In genomic region chrX:152805317-152805716, GRCm38 (mm10) we compare ENCODE assay signal across 21 mouse cellular contexts. TPM values are rescaled to one million over a fixed set of nuclear protein-coding genes. Genes with fewer than 3 reads are reported as not detected.
A peak's percentile ranks its signal among the peaks of the same experiment; 100 is the strongest.
DNase-seq lines count a peak whose midpoint lies in the region; TF ChIP-seq lines count a peak whose summit lies in the region.
"Had no signal": no experiment of that assay in that cellular context is flagged by ENCODE, and none has a peak within 500 bp of the region (broad histone marks: within the 10 kb centered on the region; RNA-seq: fewer than 3 reads in every experiment).

No protein-coding gene starts in this region.

- TF ChIP-seq CTCF in CH12.LX (conservative IDR thresholded peaks at IDR 0.05 in 1 of 2, IDR thresholded peaks at IDR 0.05 in 1 of 2; ENCODE audit: low read depth in 2 of 2, low read length in 2 of 2): no peak

- in situ Hi-C loops in CH12.LX (cut with MboI; ENCODE audit: low pct_ligation_motif_present, low pct_unique_long_range_greater_than_20kb, low sequenced_read_pairs): loop anchor here (25.0 kb wide), 1 partner anchor 93 kb away; no protein-coding TSS in a partner anchor

- no peaks in the 10 kb centered on the region for H3K27me3 ChIP-seq in CH12.LX (replicated peaks)

- H3K9ac ChIP-seq in CH12.LX (ENCODE audit: insufficient read depth, low read depth): no peak overlapping the region

- no peak for TF ChIP-seq EP300 in CH12.LX (IDR thresholded peaks at IDR 0.05; ENCODE audit: low read length)

- TF ChIP-seq RAD21 in CH12.LX (IDR thresholded peaks at IDR 0.05; ENCODE audit: low read depth, low read length): no peak

- TF ChIP-seq POLR2A in CH12.LX (IDR thresholded peaks at IDR 0.05; ENCODE audit: low read depth, low read length): no peak

- no peak overlapping the region for H3K4me2 ChIP-seq in CH12.LX (ENCODE audit: insufficient read depth, low read depth, poor library complexity, severe bottlenecking)

- no peaks in the 10 kb centered on the region for H3K4me1 ChIP-seq in CH12.LX (ENCODE audit: control insufficient read depth in 1 of 2, insufficient read depth in 2 of 2)

- no peaks in the 10 kb centered on the region for H3K9me3 ChIP-seq in CH12.LX (replicated peaks; ENCODE audit: low read length)
- H3K9me3 ChIP-seq: G1E had no signal

- H3K36me3 ChIP-seq in CH12.LX (replicated peaks in 1 of 2; ENCODE audit: control insufficient read depth in 1 of 2, insufficient read depth in 1 of 2, low read length in 1 of 2): no peaks in the 10 kb centered on the region
- H3K36me3 ChIP-seq: G1E had no signal

- dilution Hi-C loops in CH12.LX (cut with MboI; ENCODE audit: extremely low pct_ligation_motif_present, extremely low pct_unique_long_range_greater_than_20kb, low sequenced_read_pairs): no loop called here

- no peak overlapping the region for H3K27ac ChIP-seq in CH12.LX (ENCODE audit: insufficient read depth, low read depth)

- H3K79me2 ChIP-seq in CH12.LX (replicated peaks; ENCODE audit: control insufficient read depth, extremely low read depth, insufficient read depth, poor library complexity, severe bottlenecking): no peaks in the 10 kb centered on the region

- H3K4me3 ChIP-seq in CH12.LX (replicated peaks in 1 of 3; ENCODE audit: low read depth in 2 of 3, low read length in 2 of 3, poor library complexity in 1 of 3): no peak overlapping the region

- no peak for DNase-seq in CH12.LX (ENCODE audit: extremely low read depth)
- DNase-seq in gastrocnemius, adult 8-10 months (ENCODE audit: low spot score in 2 of 2): no peak
- DNase-seq: adrenal gland, adult 2 months; adrenal gland, adult 8-10 months; adrenal gland, postnatal 10 days; adrenal gland, postnatal 14 days; adrenal gland, postnatal 25 days; adrenal gland, postnatal 36 days; B cell, adult 2 months; cerebellum, adult 11 months; cerebellum, adult 11-12 months; cerebellum, adult 18-20 months; cerebellum, adult 2 months; cerebellum, adult 8-10 months had no signal

TF ChIP-seq in CH12.LX, 34 proteins besides CTCF, POLR2A, EP300 and RAD21:
- TF ChIP-seq IRF4 (IDR thresholded peaks at IDR 0.05; ENCODE audit: low read depth, low read length): no peak
- peak; percentile 90 for TF ChIP-seq ETS1 (conservative IDR thresholded peaks at IDR 0.05; ENCODE audit: low read depth, low read length)
- no peak for TF ChIP-seq USF1 (IDR thresholded peaks at IDR 0.05; ENCODE audit: low read depth, low read length)
- no peak for TF ChIP-seq POLR2AphosphoS2 (IDR thresholded peaks at IDR 0.05; ENCODE audit: low read depth, low read length)
TF ChIP-seq in CH12.LX: peak in this region for 1.

RNA-seq across cellular contexts. Expression of gene Gpr143, which starts 23.6 kb away (rescaled TPM):
- total RNA-seq in CH12.LX (2012; rRNA removed) (not detected in 2 replicates), CH12.LX (2014; rRNA removed) (not detected in 2 replicates)
- polyA plus RNA-seq in CH12.LX (2012; ENCODE audit: insufficient read length, low read depth): not detected in 2 replicates
- not detected for total RNA-seq in gastrocnemius, adult 8-10 months (2022)
- total RNA-seq: adrenal gland, adult 18-20 months; adrenal gland, postnatal 14 days; adrenal gland, postnatal 25 days; adrenal gland, postnatal 36 days; G1E; MEL had no signal
- polyA plus RNA-seq: activated CD4-positive, CD25-positive, alpha-beta regulatory T cell, adult 4 months; adrenal gland, adult 2 months; C2C12; CD4-positive, CD25-positive, alpha-beta regulatory T cell, adult 4 months; cerebellum, adult 2 months; G1E; Patski had no signal

RNA-seq across cellular contexts. Expression of gene Shroom2, which starts 36.1 kb away (rescaled TPM):
- total RNA-seq in CH12.LX (2012; rRNA removed): 0.04 TPM in 1 of 2 replicates, not detected in the other
- 0.09 TPM in 1 of 2 replicates, not detected in the other for total RNA-seq in CH12.LX (2014; rRNA removed)
- polyA plus RNA-seq in CH12.LX (2012; ENCODE audit: insufficient read length, low read depth): not detected in 2 replicates
- 1 to 10 TPM in 3 of 4 experiments, under 1 TPM in 1; 0.94 to 1.2 (median 1.1) TPM for total RNA-seq in gastrocnemius, adult 8-10 months (2022)
- total RNA-seq: MEL had no signal
- polyA plus RNA-seq: activated CD4-positive, CD25-positive, alpha-beta regulatory T cell, adult 4 months; CD4-positive, CD25-positive, alpha-beta regulatory T cell, adult 4 months; G1E had no signal
